Mouse (Mus musculus): ENCODE data around the gene Pnpla7. TPM values are rescaled to one million over a fixed set of nuclear protein-coding genes. Genes with fewer than 3 reads are reported as not detected.

Pnpla7 gene
- total and polyA plus RNA-seq, 3 experiments = 5.2 to 38.6 (median 33.9) TPM

DNA sequence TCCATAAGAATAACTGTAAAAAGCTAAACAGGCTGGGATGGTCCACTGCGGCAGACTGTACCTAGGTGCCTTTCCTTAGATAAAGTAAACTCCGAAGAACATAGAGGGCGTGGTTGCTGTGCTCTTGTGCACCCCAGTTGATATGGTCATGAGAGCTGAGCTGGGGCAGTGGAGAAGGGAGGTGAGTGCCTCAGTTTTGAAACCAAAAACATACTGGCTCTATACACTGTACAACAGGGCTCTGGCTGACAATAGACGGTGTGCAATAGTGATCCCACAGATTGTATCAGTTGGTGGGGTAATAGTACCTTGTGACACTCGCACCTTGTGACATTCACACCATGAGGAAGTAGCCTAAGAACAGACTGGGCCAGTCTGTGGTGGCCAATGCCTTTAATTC lies 1.1 kb downstream of the Pnpla7 start:
- H3K27me3 ChIP-seq (ENCODE audit: insufficient read depth, low read length) = no peaks in the 10 kb centered on the region
- no peak for TF ChIP-seq GATA2 (IDR thresholded peaks at IDR 0.05; ENCODE audit: borderline replicate concordance, low read depth, low read length)
- TF ChIP-seq CTCF (IDR thresholded peaks at IDR 0.05; ENCODE audit: low read depth, low read length) = no peak
- no peak for TF ChIP-seq POLR2AphosphoS5 (IDR thresholded peaks at IDR 0.05; ENCODE audit: insufficient replicate concordance, low read depth, low read length)
- peaks cover 47% of the 10 kb centered on the region for H3K36me3 ChIP-seq (replicated peaks)
- DNase-seq (ENCODE audit: low spot score) (no peak), ATAC-seq (ENCODE audit: extremely low read depth, insufficient number of reproducible peaks, low FRiP score, poor library complexity, severe bottlenecking) (no peak)
- peaks cover 40% of the 10 kb centered on the region for H3K4me1 ChIP-seq (ENCODE audit: insufficient read depth, low read depth, low read length)
- no peaks in the 10 kb centered on the region for H3K9me3 ChIP-seq (replicated peaks)
- H3K4me3 ChIP-seq (ENCODE audit: low read depth, low read length) = no peak overlapping the region; the same call in 1 of the 2 replicates

DNA sequence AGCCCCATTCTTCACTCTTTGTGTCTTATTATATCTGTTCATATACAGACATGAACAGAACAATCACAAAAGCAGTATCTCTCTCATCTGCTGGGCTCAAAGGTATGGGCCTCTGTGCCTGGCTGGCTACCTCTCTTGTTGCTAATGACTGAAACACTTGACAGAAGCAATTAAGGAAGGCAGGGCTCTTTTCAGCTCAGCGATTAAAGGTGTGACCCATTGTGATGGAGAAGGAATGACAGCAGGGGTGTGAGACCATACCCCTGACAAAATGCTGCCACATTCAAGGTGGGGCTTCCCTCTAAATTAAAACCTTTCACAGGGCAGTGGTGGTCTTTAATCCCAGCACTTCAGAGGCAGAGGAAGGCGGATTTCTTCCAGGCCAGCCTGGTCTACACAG lies 11.9 kb downstream of the Pnpla7 start:
- H3K36me3 ChIP-seq (replicated peaks) = peaks cover 68% of the 10 kb centered on the region
- no peaks in the 10 kb centered on the region for H3K9me3 ChIP-seq (replicated peaks)
- no peak for ATAC-seq (ENCODE audit: extremely low read depth, insufficient number of reproducible peaks, low FRiP score, poor library complexity, severe bottlenecking)
- DNase-seq (ENCODE audit: low spot score) = no peak
- no peak overlapping the region for H3K4me3 ChIP-seq (ENCODE audit: low read depth, low read length)
- H3K27me3 ChIP-seq (ENCODE audit: insufficient read depth, low read length) = no peaks in the 10 kb centered on the region
- H3K4me1 ChIP-seq (ENCODE audit: insufficient read depth, low read depth, low read length) = no peaks in the 10 kb centered on the region; the same call in 1 of the 2 replicates
- TF ChIP-seq TAL1 (conservative IDR thresholded peaks at IDR 0.05; ENCODE audit: low read depth, low read length) (no peak), CTCF (IDR thresholded peaks at IDR 0.05; ENCODE audit: low read depth, low read length) (no peak), POLR2AphosphoS5 (IDR thresholded peaks at IDR 0.05; ENCODE audit: insufficient replicate concordance, low read depth, low read length) (no peak), GATA1 (IDR thresholded peaks at IDR 0.05; ENCODE audit: borderline replicate concordance, low read length) (no peak), GATA2 (IDR thresholded peaks at IDR 0.05; ENCODE audit: borderline replicate concordance, low read depth, low read length) (no peak)

DNA sequence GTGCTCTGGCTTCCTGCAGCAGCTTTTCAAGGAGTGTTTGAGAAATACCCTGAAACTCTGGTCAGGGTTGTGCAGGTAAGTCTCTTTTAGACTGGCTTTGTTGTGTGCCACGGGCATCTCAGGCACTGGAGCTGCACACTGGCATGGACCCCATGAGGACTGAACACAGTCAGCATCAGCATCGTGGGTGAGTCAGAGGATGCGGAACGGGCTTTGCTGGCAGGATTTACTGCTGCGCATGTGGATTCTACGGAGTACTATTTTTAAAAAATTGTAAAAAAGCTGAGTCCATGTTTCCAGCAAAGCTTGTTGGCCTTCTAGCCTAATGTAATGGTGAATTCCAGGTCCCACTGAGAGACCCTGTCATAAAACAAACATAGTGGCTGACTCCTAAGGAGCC lies 19.5 kb downstream of the Pnpla7 start:
- Histone ChIP-seq H3K4me1 (ENCODE audit: insufficient read depth, low read depth, low read length) (no peaks in the 10 kb centered on the region), H3K4me3 (ENCODE audit: low read depth, low read length) (no peak overlapping the region), H3K9me3 (replicated peaks) (no peaks in the 10 kb centered on the region), H3K36me3 (replicated peaks) (peaks cover 54% of the 10 kb centered on the region), H3K27me3 (ENCODE audit: insufficient read depth, low read length) (no peaks in the 10 kb centered on the region)
- no peak for DNase-seq (ENCODE audit: low spot score)
- no peak for TF ChIP-seq GATA1 (IDR thresholded peaks at IDR 0.05; ENCODE audit: borderline replicate concordance, low read length)
- no peak for TF ChIP-seq GATA2 (IDR thresholded peaks at IDR 0.05; ENCODE audit: borderline replicate concordance, low read depth, low read length)
- ATAC-seq (ENCODE audit: extremely low read depth, insufficient number of reproducible peaks, low FRiP score, poor library complexity, severe bottlenecking) = no peak

DNA sequence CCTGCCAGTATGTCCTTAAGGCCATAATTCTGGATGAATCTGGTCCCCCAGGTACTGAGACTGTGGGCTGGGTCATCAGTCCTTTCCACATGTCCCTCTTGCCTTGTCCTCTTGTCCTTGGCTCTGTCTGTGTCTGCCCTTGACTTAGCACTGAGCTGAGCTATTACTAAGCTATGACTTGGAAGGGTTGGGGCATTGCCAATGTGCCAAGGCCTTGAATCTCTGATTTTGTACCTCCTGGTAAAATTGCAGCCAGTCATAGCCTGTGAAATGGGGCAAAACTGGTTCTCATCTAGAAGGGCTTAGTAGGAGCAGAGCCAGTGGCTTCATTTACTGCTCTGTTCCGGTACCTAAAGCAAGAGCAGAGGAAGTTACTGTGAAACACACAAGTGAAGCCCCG lies 20.6 kb downstream of the Pnpla7 start:
- no peaks in the 10 kb centered on the region for H3K4me1 ChIP-seq (ENCODE audit: insufficient read depth, low read depth, low read length)
- TF ChIP-seq CTCF (IDR thresholded peaks at IDR 0.05; ENCODE audit: low read depth, low read length) (no peak), POLR2AphosphoS5 (IDR thresholded peaks at IDR 0.05; ENCODE audit: insufficient replicate concordance, low read depth, low read length) (no peak), GATA2 (IDR thresholded peaks at IDR 0.05; ENCODE audit: borderline replicate concordance, low read depth, low read length) (no peak)
- H3K27me3 ChIP-seq (ENCODE audit: insufficient read depth, low read length) = no peaks in the 10 kb centered on the region
- peaks cover 58% of the 10 kb centered on the region for H3K36me3 ChIP-seq (replicated peaks)
- no peak overlapping the region for H3K4me3 ChIP-seq (ENCODE audit: low read depth, low read length)
- DNase-seq (ENCODE audit: low spot score) = no peak
- H3K9me3 ChIP-seq (replicated peaks) = no peaks in the 10 kb centered on the region
- ATAC-seq (ENCODE audit: extremely low read depth, insufficient number of reproducible peaks, low FRiP score, poor library complexity, severe bottlenecking) = no peak

DNA sequence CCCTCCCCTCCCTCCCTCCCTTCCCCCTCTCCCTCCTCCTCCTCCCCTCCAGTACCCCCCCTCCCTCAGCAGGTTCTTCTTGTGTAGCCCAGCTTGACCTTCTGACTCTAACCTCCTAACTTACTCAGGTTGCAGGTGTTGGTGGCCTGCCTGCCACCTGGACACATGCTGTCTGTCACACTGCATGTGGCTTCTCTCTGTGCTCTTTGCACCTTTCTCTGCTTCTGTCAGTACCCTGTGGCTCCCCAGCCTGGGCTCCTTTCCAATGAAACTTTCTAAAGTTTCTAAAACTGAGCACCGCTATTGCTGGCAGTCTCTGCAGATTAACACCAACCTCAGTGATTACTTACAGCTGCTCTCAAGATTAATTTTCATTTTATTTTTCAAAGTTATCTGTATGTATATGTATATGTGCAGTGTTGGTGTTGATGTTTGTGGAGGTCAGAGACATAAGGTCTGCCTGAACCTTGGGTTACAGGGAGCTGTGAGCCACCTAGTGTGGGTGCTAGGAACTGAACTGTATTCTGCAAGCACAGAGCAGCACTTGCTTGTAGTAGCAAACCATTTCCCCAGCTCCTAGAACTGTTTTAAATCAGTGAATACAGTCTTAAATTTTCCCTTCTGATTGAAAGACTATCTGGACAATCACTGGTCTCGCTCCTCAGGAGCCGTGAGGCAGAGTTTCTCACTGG lies 24.9 kb downstream of the Pnpla7 start:
- DNase-seq (ENCODE audit: low spot score) = peak; percentile 8
- TF ChIP-seq POLR2AphosphoS5 (IDR thresholded peaks at IDR 0.05; ENCODE audit: insufficient replicate concordance, low read depth, low read length) = no peak
- TF ChIP-seq GATA1 (IDR thresholded peaks at IDR 0.05; ENCODE audit: borderline replicate concordance, low read length) = no peak
- no peak for TF ChIP-seq TAL1 (conservative IDR thresholded peaks at IDR 0.05; ENCODE audit: low read depth, low read length)
- no peak for TF ChIP-seq GATA2 (IDR thresholded peaks at IDR 0.05; ENCODE audit: borderline replicate concordance, low read depth, low read length)
- TF ChIP-seq CTCF (IDR thresholded peaks at IDR 0.05; ENCODE audit: low read depth, low read length) = no peak; the same call in 1 of the 2 replicates

DNA sequence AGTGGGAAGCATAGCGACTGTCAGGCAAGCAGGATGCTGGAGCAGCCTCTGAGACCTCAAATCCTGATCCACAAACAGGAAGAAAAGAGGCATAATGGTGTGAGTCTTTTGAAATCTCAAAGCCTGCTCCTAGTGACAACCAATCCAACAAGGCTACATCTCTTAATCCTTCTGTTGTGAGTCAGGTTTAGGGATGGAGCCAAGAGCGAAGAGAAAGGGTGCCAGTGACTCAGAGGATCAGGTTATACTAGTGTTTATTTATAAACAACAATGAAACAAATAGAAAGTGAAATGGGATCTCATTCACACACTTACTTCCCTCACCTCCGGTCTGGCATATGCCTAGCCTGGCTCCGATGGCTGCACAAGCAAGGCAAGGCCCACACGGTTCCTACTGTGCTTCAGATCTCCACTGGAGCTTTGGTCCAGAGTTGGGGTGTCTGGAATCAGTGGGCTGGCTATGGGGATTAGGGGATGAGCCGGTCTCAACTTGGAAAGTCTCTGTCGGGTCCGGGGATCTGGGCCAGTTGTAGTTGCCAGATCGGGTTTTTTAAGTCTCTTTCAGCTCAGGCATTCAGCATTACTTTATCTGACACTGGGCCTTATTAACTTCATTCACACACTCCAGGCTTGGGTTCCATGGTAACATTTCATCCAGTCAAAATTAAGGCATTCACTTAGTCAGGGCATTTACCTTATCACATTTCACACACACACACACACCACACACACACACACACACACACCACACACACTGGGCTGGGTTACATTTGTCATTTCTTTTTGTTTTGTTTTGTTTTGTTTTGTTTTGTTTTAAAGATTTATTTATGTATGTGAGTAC lies 28.3 kb downstream of the Pnpla7 start:
- DNase-seq (ENCODE audit: low spot score) = no peak
- ATAC-seq (ENCODE audit: extremely low read depth, insufficient number of reproducible peaks, low FRiP score, poor library complexity, severe bottlenecking) = no peak

More for the DNA sequence above, 24.9 kb downstream of the Pnpla7 start:
- H3K4me3 ChIP-seq (ENCODE audit: low read depth, low read length) = no peak overlapping the region
- H3K9me3 ChIP-seq (replicated peaks) = no peaks in the 10 kb centered on the region
- peaks cover 69% of the 10 kb centered on the region for H3K36me3 ChIP-seq (replicated peaks)
- no peaks in the 10 kb centered on the region for H3K27me3 ChIP-seq (ENCODE audit: insufficient read depth, low read length)
- ATAC-seq (ENCODE audit: extremely low read depth, insufficient number of reproducible peaks, low FRiP score, poor library complexity, severe bottlenecking) = no peak
- no peaks in the 10 kb centered on the region for H3K4me1 ChIP-seq (ENCODE audit: insufficient read depth, low read depth, low read length)

More for the DNA sequence above, 28.3 kb downstream of the Pnpla7 start:
- peaks cover 42% of the 10 kb centered on the region for H3K36me3 ChIP-seq (replicated peaks)
- no peaks in the 10 kb centered on the region for H3K27me3 ChIP-seq (ENCODE audit: insufficient read depth, low read length)
- no peaks in the 10 kb centered on the region for H3K9me3 ChIP-seq (replicated peaks)
- H3K4me3 ChIP-seq (ENCODE audit: low read depth, low read length) = no peak overlapping the region
- no peaks in the 10 kb centered on the region for H3K4me1 ChIP-seq (ENCODE audit: insufficient read depth, low read depth, low read length)
- TF ChIP-seq TAL1 (conservative IDR thresholded peaks at IDR 0.05; ENCODE audit: low read depth, low read length) = no peak
- TF ChIP-seq POLR2AphosphoS5 (IDR thresholded peaks at IDR 0.05; ENCODE audit: insufficient replicate concordance, low read depth, low read length) = no peak
- no peak for TF ChIP-seq CTCF (IDR thresholded peaks at IDR 0.05; ENCODE audit: low read depth, low read length)
- no peak for TF ChIP-seq GATA1 (IDR thresholded peaks at IDR 0.05; ENCODE audit: borderline replicate concordance, low read length)
- no peak for TF ChIP-seq GATA2 (IDR thresholded peaks at IDR 0.05; ENCODE audit: borderline replicate concordance, low read depth, low read length)

All from G1E (cell line).